Mouse (Mus musculus) cortical plate, adult 2 months (tissue): ENCODE data around the gene Ddx41.

Source experiments
- CTCF ChIP-seq: fragments of 200-500 bp; IDR thresholded peaks from 2 replicates; pipeline ENCODE4 v1.5.1; 2011; ENCODE audit warnings: mild to moderate bottlenecking, control low read depth, low read length; ENCODE audit not compliant: insufficient read depth; ENCODE audit errors: extremely low read depth
- POLR2A ChIP-seq: fragments of 200-500 bp; IDR thresholded peaks from 2 replicates; pipeline ENCODE4 v1.6.1; 2011; ENCODE audit warnings: mild to moderate bottlenecking, low read length, control low read depth; ENCODE audit not compliant: insufficient read depth; ENCODE audit errors: extremely low read depth

GRCm38 (mm10) chr13:55510668-55511491 is 25.6 kb downstream of the Ddx41 start:
- TF ChIP-seq CTCF = no peak
- TF ChIP-seq POLR2A = no peak
